Mouse (Mus musculus) brain, embryonic 14.5 days (tissue): ENCODE measurements at regions not wholly inside any gene's neighbourhood (a gene's known extent, or its start where the extent isn't known, plus 50 kb on each side); places are given as distances from the start of the nearest gene placed in this dataset.

ENCODE experiments used
- CTCF ChIP-seq: fragments of 200-500 bp; IDR thresholded peaks from 2 replicates; pipeline ENCODE4 v1.5.1; 2012; ENCODE audit warnings: inconsistent platforms, mild to moderate bottlenecking, moderate library complexity, borderline replicate concordance; ENCODE audit not compliant: insufficient read depth, insufficient read length; ENCODE audit errors: extremely low read depth
- POLR2A ChIP-seq: fragments of 200-500 bp; IDR thresholded peaks from 2 replicates; pipeline ENCODE4 v1.6.1; 2012; ENCODE audit warnings: mild to moderate bottlenecking, inconsistent platforms, borderline replicate concordance; ENCODE audit not compliant: poor library complexity, insufficient read depth, insufficient read length, severe bottlenecking; ENCODE audit errors: extremely low read depth

- TF ChIP-seq CTCF (no peak), POLR2A (no peak)
These were observed 77.2 kb upstream of the Pax2 start for GRCm38 (mm10) chr19:44678686-44679085.
